In genomic region chr10:80400704-80401161, GRCm38 (mm10) we compare ENCODE assay signal across 8 mouse cellular contexts. TPM values are rescaled to one million over a fixed set of nuclear protein-coding genes. Genes with fewer than 3 reads are reported as not detected.
A peak's percentile ranks its signal among the peaks of the same experiment; 100 is the strongest.
DNase-seq lines count a peak whose midpoint lies in the region; ATAC-seq lines count a peak whose summit lies in the region.

No protein-coding gene starts in this region.

- WGBS in kidney, embryonic 16.5 days: 79% methylated on average over 4 of the region's 4 CpGs
- WGBS in embryonic facial prominence, embryonic 10.5 days: 83% methylated on average over 4 of the region's 4 CpGs
- WGBS in intestine, embryonic 14.5 days: 82% methylated on average over 4 of the region's 4 CpGs
- 82% methylated on average over 4 of the region's 4 CpGs for WGBS in midbrain, embryonic 16.5 days

- peak overlapping the region; percentile 60 for H3K4me2 ChIP-seq in kidney, embryonic 16.5 days (replicated peaks; ENCODE audit: low read depth, low read length)
- peak overlapping the region; percentile 81 for H3K4me2 ChIP-seq in intestine, embryonic 14.5 days (ENCODE audit: low read length)
- peak overlapping the region; percentile 74 for H3K4me2 ChIP-seq in midbrain, embryonic 16.5 days (ENCODE audit: low read length)

- no peak for ATAC-seq in kidney, embryonic 16.5 days (ENCODE audit: low FRiP score, low TSS enrichment)
- ATAC-seq in intestine, embryonic 14.5 days (replicated peaks; ENCODE audit: low FRiP score, low TSS enrichment, low read depth): no peak
- no peak for ATAC-seq in midbrain, embryonic 16.5 days

- no peaks in the 10 kb centered on the region for H3K27me3 ChIP-seq in kidney, embryonic 16.5 days (ENCODE audit: insufficient read depth, low read length)
- no peaks in the 10 kb centered on the region for H3K27me3 ChIP-seq in embryonic facial prominence, embryonic 10.5 days (replicated peaks; ENCODE audit: low read depth, poor library complexity, severe bottlenecking)
- no peaks in the 10 kb centered on the region for H3K27me3 ChIP-seq in intestine, embryonic 14.5 days (replicated peaks; ENCODE audit: control insufficient read depth, insufficient read depth, low read length)
- H3K27me3 ChIP-seq in midbrain, embryonic 16.5 days (ENCODE audit: control insufficient read depth, insufficient read depth, low read depth, low read length): no peaks in the 10 kb centered on the region

- H3K27ac ChIP-seq in kidney, embryonic 16.5 days (ENCODE audit: low read length): peak overlapping the region; percentile 100
- peak overlapping the region; percentile 100 for H3K27ac ChIP-seq in embryonic facial prominence, embryonic 10.5 days (replicated peaks)
- peak overlapping the region; percentile 99; the same call in 1 of the 2 replicates for H3K27ac ChIP-seq in intestine, embryonic 14.5 days (ENCODE audit: low read depth)
- H3K27ac ChIP-seq in midbrain, embryonic 16.5 days (ENCODE audit: low read length): peak overlapping the region; percentile 83

- peak overlapping the region; percentile 65 for H3K9ac ChIP-seq in kidney, embryonic 16.5 days (replicated peaks; ENCODE audit: low read length)
- peak overlapping the region; percentile 96; the same call in 1 of the 2 replicates for H3K9ac ChIP-seq in intestine, embryonic 14.5 days (ENCODE audit: low read length)
- H3K9ac ChIP-seq in midbrain, embryonic 16.5 days (ENCODE audit: low read depth, low read length): peak overlapping the region; percentile 66; the same call in 1 of the 2 replicates

- H3K4me1 ChIP-seq in kidney, embryonic 16.5 days (ENCODE audit: insufficient read depth, low read length): peaks cover 35% of the 10 kb centered on the region
- peaks cover 47% of the 10 kb centered on the region for H3K4me1 ChIP-seq in embryonic facial prominence, embryonic 10.5 days
- H3K4me1 ChIP-seq in intestine, embryonic 14.5 days (replicated peaks; ENCODE audit: control insufficient read depth, insufficient read depth, low read length): peaks cover 27% of the 10 kb centered on the region
- peaks cover 32% of the 10 kb centered on the region for H3K4me1 ChIP-seq in midbrain, embryonic 16.5 days (ENCODE audit: control insufficient read depth, insufficient read depth, low read length)

- no peak overlapping the region for H3K4me3 ChIP-seq in kidney, embryonic 16.5 days (ENCODE audit: low read length)
- H3K4me3 ChIP-seq in embryonic facial prominence, embryonic 10.5 days: peak overlapping the region; percentile 89
- H3K4me3 ChIP-seq in intestine, embryonic 14.5 days (ENCODE audit: low read depth, low read length): no peak overlapping the region
- H3K4me3 ChIP-seq in midbrain, embryonic 16.5 days (ENCODE audit: low read depth, low read length): no peak overlapping the region

- DNase-seq in kidney, postnatal 4 days: no peak
- DNase-seq in embryonic facial prominence, embryonic 10.5 days (ENCODE audit: low spot score): no peak
- DNase-seq in intestine, embryonic 14.5 days (ENCODE audit: low spot score): no peak
- DNase-seq in right cerebral cortex, postnatal 10 days (ENCODE audit: low spot score in 2 of 2): no peak
- DNase-seq in urinary bladder, postnatal 4 days (ENCODE audit: low spot score in 2 of 2): no peak
- no peak for DNase-seq in adrenal gland, postnatal 10 days

- H3K36me3 ChIP-seq in kidney, embryonic 16.5 days (ENCODE audit: insufficient read depth, low read length): peaks cover 33% of the 10 kb centered on the region
- H3K36me3 ChIP-seq in embryonic facial prominence, embryonic 10.5 days (replicated peaks): peaks cover 70% of the 10 kb centered on the region
- H3K36me3 ChIP-seq in intestine, embryonic 14.5 days (ENCODE audit: control insufficient read depth, insufficient read depth, low read length): peaks cover 43% of the 10 kb centered on the region
- peaks cover 17% of the 10 kb centered on the region for H3K36me3 ChIP-seq in midbrain, embryonic 16.5 days (ENCODE audit: control insufficient read depth, insufficient read depth, low read length)

- no peaks in the 10 kb centered on the region; the same call in 1 of the 2 replicates for H3K9me3 ChIP-seq in kidney, embryonic 16.5 days (ENCODE audit: low read length)
- no peaks in the 10 kb centered on the region; the same call in 1 of the 2 replicates for H3K9me3 ChIP-seq in embryonic facial prominence, embryonic 10.5 days
- H3K9me3 ChIP-seq in intestine, embryonic 14.5 days (ENCODE audit: control insufficient read depth, low read length): no peaks in the 10 kb centered on the region
- no peaks in the 10 kb centered on the region for H3K9me3 ChIP-seq in midbrain, embryonic 16.5 days (replicated peaks; ENCODE audit: control insufficient read depth, low read length, poor library complexity, severe bottlenecking)

RNA-seq across cellular contexts. Expression of gene Mbd3, which starts 1.4 kb away (rescaled TPM):
- polyA plus RNA-seq in kidney, embryonic 16.5 days (2015; fragmentation: Nextera tagmentation; extraction: Ambion mirVana): 266 and 277 TPM in 2 replicates
- polyA plus RNA-seq in embryonic facial prominence, embryonic 10.5 days (2016; fragmentation: Nextera tagmentation; extraction: Ambion mirVana): 371 and 377 TPM in 2 replicates
- 203 and 206 TPM in 2 replicates for polyA plus RNA-seq in intestine, embryonic 14.5 days (2014; fragmentation: Nextera tagmentation; extraction: Ambion mirVana)
- 174 and 188 TPM in 2 replicates for polyA plus RNA-seq in midbrain, embryonic 16.5 days (2015; fragmentation: Nextera tagmentation; extraction: Ambion mirVana)
- total RNA-seq in adrenal gland, postnatal 10 days (2021): 100 to 1,000 TPM; 103 to 113 TPM

RNA-seq across cellular contexts. Expression of gene Uqcr11, which starts 5.9 kb away (rescaled TPM):
- polyA plus RNA-seq in kidney, embryonic 16.5 days (2015; fragmentation: Nextera tagmentation; extraction: Ambion mirVana): 840 and 906 TPM in 2 replicates
- polyA plus RNA-seq in embryonic facial prominence, embryonic 10.5 days (2016; fragmentation: Nextera tagmentation; extraction: Ambion mirVana): 615 and 629 TPM in 2 replicates
- 941 and 1,108 TPM in 2 replicates for polyA plus RNA-seq in intestine, embryonic 14.5 days (2014; fragmentation: Nextera tagmentation; extraction: Ambion mirVana)
- 455 and 532 TPM in 2 replicates for polyA plus RNA-seq in midbrain, embryonic 16.5 days (2015; fragmentation: Nextera tagmentation; extraction: Ambion mirVana)
- 1,000 to 10,000 TPM; 1,321 to 1,365 TPM for total RNA-seq in adrenal gland, postnatal 10 days (2021)

RNA-seq across cellular contexts. Expression of gene Mex3d, which starts 13.3 kb away (rescaled TPM):
- 3.8 and 5.1 TPM in 2 replicates for polyA plus RNA-seq in kidney, embryonic 16.5 days (2015; fragmentation: Nextera tagmentation; extraction: Ambion mirVana)
- polyA plus RNA-seq in embryonic facial prominence, embryonic 10.5 days (2016; fragmentation: Nextera tagmentation; extraction: Ambion mirVana): 6.4 and 7.1 TPM in 2 replicates
- 5.3 and 6.7 TPM in 2 replicates for polyA plus RNA-seq in intestine, embryonic 14.5 days (2014; fragmentation: Nextera tagmentation; extraction: Ambion mirVana)
- polyA plus RNA-seq in midbrain, embryonic 16.5 days (2015; fragmentation: Nextera tagmentation; extraction: Ambion mirVana): 13.6 and 15.0 TPM in 2 replicates
- 10 to 100 TPM; 19.6 to 21.8 TPM for total RNA-seq in adrenal gland, postnatal 10 days (2021)

RNA-seq across cellular contexts. Expression of gene Tcf3, which starts 32.7 kb away (rescaled TPM):
- polyA plus RNA-seq in kidney, embryonic 16.5 days (2015; fragmentation: Nextera tagmentation; extraction: Ambion mirVana): 118 and 126 TPM in 2 replicates
- 225 and 235 TPM in 2 replicates for polyA plus RNA-seq in embryonic facial prominence, embryonic 10.5 days (2016; fragmentation: Nextera tagmentation; extraction: Ambion mirVana)
- polyA plus RNA-seq in intestine, embryonic 14.5 days (2014; fragmentation: Nextera tagmentation; extraction: Ambion mirVana): 106 and 114 TPM in 2 replicates
- polyA plus RNA-seq in midbrain, embryonic 16.5 days (2015; fragmentation: Nextera tagmentation; extraction: Ambion mirVana): 30.2 and 35.2 TPM in 2 replicates
- total RNA-seq in adrenal gland, postnatal 10 days (2021): 10 to 100 TPM; 58.1 to 77.1 TPM

RNA-seq across cellular contexts. Expression of gene Plk5, which starts 44.5 kb away (rescaled TPM):
- 0.97 and 1.2 TPM in 2 replicates for polyA plus RNA-seq in kidney, embryonic 16.5 days (2015; fragmentation: Nextera tagmentation; extraction: Ambion mirVana)
- 0.37 and 0.43 TPM in 2 replicates for polyA plus RNA-seq in embryonic facial prominence, embryonic 10.5 days (2016; fragmentation: Nextera tagmentation; extraction: Ambion mirVana)
- polyA plus RNA-seq in intestine, embryonic 14.5 days (2014; fragmentation: Nextera tagmentation; extraction: Ambion mirVana): 0.22 and 0.32 TPM in 2 replicates
- 9.6 and 11.0 TPM in 2 replicates for polyA plus RNA-seq in midbrain, embryonic 16.5 days (2015; fragmentation: Nextera tagmentation; extraction: Ambion mirVana)
- under 1 TPM in 1 of 2 experiments, not detected in 1; 0.12 TPM for total RNA-seq in adrenal gland, postnatal 10 days (2021)
